Mouse (Mus musculus) neural tube, embryonic 11.5 days (tissue): Measurements from ENCODE around the gene Itm2c. TPM values are rescaled to one million over a fixed set of nuclear protein-coding genes. Genes with fewer than 3 reads are reported as not detected.
A peak's percentile ranks its signal among the peaks of the same experiment; 100 is the strongest.

Source experiments
- ATAC-seq: fragments of 200-750 bp; cut with Nextera tagmentation; 2 replicates; pipeline ENCODE4 v1.8.0; 2017; ENCODE audit warnings: moderate number of reproducible peaks, mild to moderate bottlenecking, moderate TSS enrichment, moderate library complexity; ENCODE audit not compliant: insufficient read depth, low FRiP score, low TSS enrichment
- DNase-seq: peaks from one replicate; pipeline ENCODE4 v3.0.0-alpha.2; 2015; ENCODE audit warnings: low spot score
- H3K27ac ChIP-seq: fragments of 300-500 bp; sonication (generic); 2 replicates; pipeline ENCODE4 v1.5.1; 2014; ENCODE audit warnings: low read depth, mild to moderate bottlenecking, low read length
- H3K27me3 ChIP-seq: fragments of 300-500 bp; sonication (generic); 2 replicates; pipeline ENCODE4 v1.6.1; 2014; ENCODE audit warnings: mild to moderate bottlenecking, low read length, mixed read lengths; ENCODE audit not compliant: control insufficient read depth, insufficient read depth
- H3K36me3 ChIP-seq: fragments of 300-500 bp; sonication (generic); 2 replicates; pipeline ENCODE4 v1.6.1; 2014; ENCODE audit warnings: mild to moderate bottlenecking, low read length, moderate library complexity, mixed read lengths; ENCODE audit not compliant: control insufficient read depth, insufficient read depth
- H3K4me1 ChIP-seq: fragments of 300-500 bp; sonication (generic); 2 replicates; pipeline ENCODE4 v1.6.1; 2014; ENCODE audit warnings: low read length, mixed read lengths; ENCODE audit not compliant: control insufficient read depth, insufficient read depth
- H3K4me2 ChIP-seq: fragments of 300-500 bp; sonication (generic); 2 replicates; pipeline ENCODE4 v1.6.1; 2014; ENCODE audit warnings: low read depth, mild to moderate bottlenecking, moderate library complexity
- H3K4me3 ChIP-seq: fragments of 300-500 bp; sonication (generic); 2 replicates; pipeline ENCODE4 v1.5.1; 2014; ENCODE audit warnings: low read depth, low read length
- H3K9ac ChIP-seq: fragments of 300-500 bp; sonication (generic); 2 replicates; pipeline ENCODE4 v1.6.1; 2014; ENCODE audit warnings: mild to moderate bottlenecking, low read length
- H3K9me3 ChIP-seq: fragments of 300-500 bp; sonication (generic); 2 replicates; pipeline ENCODE4 v1.6.1; 2016; ENCODE audit warnings: low read length; ENCODE audit not compliant: control insufficient read depth
- WGBS: fragments of 180-500 bp; shearing (Covaris S2); extraction: QIAGEN DNeasy Blood & Tissue Kit; methylation state at CpG from one replicate; pipeline ENCODE4 v1.1.7; 2014; 5-methylcytosine and 5-hydroxymethylcytosine counted together
- polyA plus RNA-seq: library from polyadenylated mRNA; unstranded; fragments of >200 nt; fragmentation: Nextera tagmentation; extraction: Ambion mirVana; gene quantifications from 2 replicates; pipeline ENCODE4 v1.2.1, GENCODE M21; 2014

Gene Itm2c
- polyA plus RNA-seq, 1 experiment from 2014 or later: 72.3 TPM

DNA sequence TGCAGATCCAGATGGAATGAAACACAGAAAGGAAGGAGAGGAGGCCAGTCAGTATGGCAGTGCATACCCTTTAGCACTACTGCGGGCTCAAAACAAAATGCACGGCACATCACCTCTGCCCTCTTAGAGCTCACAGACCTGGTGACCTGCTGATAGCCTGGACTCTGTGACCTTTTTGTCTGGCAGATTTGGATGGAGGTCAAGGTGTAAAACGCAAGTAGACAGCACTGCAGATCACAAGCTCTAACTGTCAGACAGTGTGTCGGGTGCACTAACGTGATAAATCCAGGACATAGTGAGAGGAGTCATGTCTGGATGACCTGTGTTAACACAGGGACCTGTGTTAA lies 28.8 kb downstream of the Itm2c start:
- Histone ChIP-seq H3K27ac (no peak overlapping the region), H3K4me3 (no peak overlapping the region), H3K9ac (no peak overlapping the region), H3K27me3 (0 out of 2 replicates have a peak, but pooled peaks cover 3% of the 10 kb centered on the region), H3K4me2 (no peak overlapping the region), H3K4me1 (peaks cover 3% of the 10 kb centered on the region), H3K36me3 (no peaks in the 10 kb centered on the region), H3K9me3 (no peaks in the 10 kb centered on the region)
- WGBS: 89% methylated on average over 5 of the region's 5 CpGs
- ATAC-seq: no peak
- DNase-seq: no peak

GRCm38 (mm10) chr1:85925183-85925582 lies 31.1 kb downstream of the Itm2c start:
- Histone ChIP-seq H3K27me3 (no peaks in the 10 kb centered on the region), H3K4me3 (no peak overlapping the region), H3K4me2 (no peak overlapping the region), H3K27ac (no peak overlapping the region), H3K4me1 (peaks cover 10% of the 10 kb centered on the region), H3K9me3 (no peaks in the 10 kb centered on the region), H3K9ac (no peak overlapping the region), H3K36me3 (no peaks in the 10 kb centered on the region)
- DNase-seq (no peak), ATAC-seq (no peak)
- 84% methylated on average over 5 of the region's 5 CpGs for WGBS

DNA sequence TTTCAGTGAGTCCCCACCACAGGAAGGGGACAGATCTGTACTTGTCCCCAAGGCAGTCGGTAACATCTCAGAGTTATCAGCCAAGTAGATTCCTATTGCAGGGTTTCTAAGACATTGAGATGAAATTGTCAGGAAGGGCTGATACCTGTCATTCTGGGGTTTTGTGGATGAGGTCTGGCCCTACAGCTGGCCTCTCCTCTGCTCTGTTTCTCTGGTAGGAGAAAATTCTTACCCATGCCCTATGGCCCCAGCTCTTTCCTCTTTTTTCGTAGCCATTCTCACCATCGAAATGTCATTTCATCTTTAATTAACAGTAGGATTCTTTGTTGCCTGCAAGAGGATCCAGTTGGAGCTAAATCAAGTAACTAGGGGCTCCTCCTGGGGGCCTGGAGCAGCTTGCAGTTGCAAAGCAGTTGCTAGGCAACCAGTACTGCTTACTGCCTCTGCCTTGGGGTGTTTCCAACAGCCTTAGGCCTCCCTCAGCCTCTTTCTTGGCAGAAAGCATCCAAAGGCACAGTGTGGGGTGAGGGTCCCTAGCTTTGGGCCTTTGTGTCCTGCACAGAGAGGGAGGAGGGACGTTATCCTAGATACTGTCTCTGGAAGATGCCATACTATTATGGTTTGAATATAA lies 34.1 kb downstream of the Itm2c start, which contains the start of gene 4933407L21Rik:
Gene 4933407L21Rik, plus strand, starts transcription at position 427 of the 631 bp plus-strand sequence.
- no peak within 1 kb of the TSS for H3K9ac ChIP-seq
- no peaks in the 10 kb centered on the region for H3K36me3 ChIP-seq
- DNase-seq (peak; percentile 50), ATAC-seq (peak; percentile 71; the same call in 1 of the 2 replicates)
- no peak within 1 kb of the TSS for H3K4me2 ChIP-seq
- H3K27ac ChIP-seq: no peak within 1 kb of the TSS
- H3K27me3 ChIP-seq: no peaks in the 10 kb centered on the region
- no peak within 1 kb of the TSS for H3K4me3 ChIP-seq
- H3K9me3 ChIP-seq: no peaks in the 10 kb centered on the region
- peaks cover 14% of the 10 kb centered on the region for H3K4me1 ChIP-seq
- 42% methylated on average over 4 of the region's 4 CpGs for WGBS

GRCm38 (mm10) chr1:85928688-85929065 lies 34.6 kb downstream of the Itm2c start:
- Histone ChIP-seq H3K36me3 (no peaks in the 10 kb centered on the region), H3K4me3 (no peak overlapping the region), H3K27me3 (no peaks in the 10 kb centered on the region), H3K9ac (no peak overlapping the region), H3K4me1 (peaks cover 18% of the 10 kb centered on the region), H3K9me3 (no peaks in the 10 kb centered on the region), H3K4me2 (no peak overlapping the region), H3K27ac (no peak overlapping the region)
- no peak for ATAC-seq
- no peak for DNase-seq
- 49% methylated on average over 4 of the region's 4 CpGs for WGBS

- H3K36me3 ChIP-seq: no peaks in the 10 kb centered on the region
- no peak overlapping the region for H3K4me3 ChIP-seq
- H3K27ac ChIP-seq: no peak overlapping the region
- no peaks in the 10 kb centered on the region for H3K27me3 ChIP-seq
- no peak overlapping the region for H3K4me2 ChIP-seq
- WGBS: 89% methylated on average over 6 of the region's 6 CpGs
- H3K9ac ChIP-seq: no peak overlapping the region
- DNase-seq (no peak), ATAC-seq (no peak)
- H3K9me3 ChIP-seq: no peaks in the 10 kb centered on the region
- H3K4me1 ChIP-seq: peaks cover 24% of the 10 kb centered on the region
These were observed 35.3 kb downstream of the Itm2c start for GRCm38 (mm10) chr1:85929406-85929805.

- Histone ChIP-seq H3K4me1 (peaks cover 28% of the 10 kb centered on the region), H3K27me3 (no peaks in the 10 kb centered on the region), H3K4me3 (no peak overlapping the region), H3K9me3 (no peaks in the 10 kb centered on the region), H3K27ac (no peak overlapping the region), H3K36me3 (no peaks in the 10 kb centered on the region), H3K9ac (no peak overlapping the region), H3K4me2 (no peak overlapping the region)
- no peak for DNase-seq
- ATAC-seq: no peak
- 79% methylated on average over 5 of the region's 5 CpGs for WGBS
These were observed 37.1 kb downstream of the Itm2c start for GRCm38 (mm10) chr1:85931170-85931569.

- Histone ChIP-seq H3K4me2 (peak overlapping the region; percentile 30), H3K36me3 (no peaks in the 10 kb centered on the region), H3K27me3 (no peaks in the 10 kb centered on the region), H3K4me3 (no peak overlapping the region), H3K9me3 (no peaks in the 10 kb centered on the region), H3K27ac (peak overlapping the region; percentile 23), H3K9ac (no peak overlapping the region), H3K4me1 (peaks cover 21% of the 10 kb centered on the region)
- 2% methylated on average over 7 of the region's 7 CpGs for WGBS
- ATAC-seq (peak; percentile 46), DNase-seq (peak; percentile 28)
These were observed 39.1 kb downstream of the Itm2c start for GRCm38 (mm10) chr1:85933226-85933625.

DNA sequence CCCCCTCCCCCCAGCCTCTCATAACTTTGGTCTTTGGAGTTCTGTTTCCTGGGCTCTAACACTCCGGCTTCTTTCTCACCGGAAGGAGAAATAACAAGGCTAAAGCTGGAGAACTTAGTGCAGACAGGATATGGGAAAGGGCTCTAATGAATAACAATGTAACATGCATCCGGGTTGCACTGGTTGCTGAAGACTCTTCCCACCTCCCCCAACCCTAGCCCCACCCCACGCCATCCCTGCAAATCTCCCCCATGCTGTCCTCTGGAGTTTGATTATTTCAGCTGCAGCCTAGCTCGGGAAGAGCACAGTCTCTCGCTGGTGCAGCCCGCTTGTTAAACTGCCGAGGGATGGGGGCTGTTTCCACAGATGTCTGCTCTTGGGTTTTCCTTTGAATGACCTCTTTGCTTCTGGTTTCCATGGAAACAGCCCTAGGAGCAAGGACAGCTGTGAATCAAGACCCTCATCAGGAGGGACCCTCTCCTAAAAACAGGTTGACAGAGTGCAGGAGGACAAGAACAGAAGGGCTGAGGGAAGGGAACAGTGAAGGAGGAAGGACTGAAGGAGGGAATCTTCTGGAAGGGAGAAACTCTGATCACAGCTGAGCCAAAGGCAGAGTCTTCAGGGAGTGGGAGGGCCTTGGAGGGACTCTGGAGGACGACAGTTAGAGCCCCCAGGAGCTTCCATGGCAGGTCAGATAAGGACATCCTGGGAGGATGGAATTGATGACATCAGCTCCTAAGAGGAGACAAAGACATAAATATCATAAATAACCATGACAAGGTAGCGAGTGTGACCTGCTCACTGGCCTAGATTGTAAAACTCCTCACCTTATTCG lies 39.8 kb downstream of the Itm2c start:
- DNase-seq (peak; percentile 68), ATAC-seq (peak; percentile 76)
- no peak overlapping the region for H3K4me3 ChIP-seq
- peak overlapping the region; percentile 23 for H3K27ac ChIP-seq
- 3% methylated on average over 11 of the region's 11 CpGs for WGBS
- no peak overlapping the region for H3K9ac ChIP-seq
- H3K4me2 ChIP-seq: peak overlapping the region; percentile 30
- no peaks in the 10 kb centered on the region for H3K27me3 ChIP-seq
- H3K9me3 ChIP-seq: no peaks in the 10 kb centered on the region
- peaks cover 18% of the 10 kb centered on the region for H3K4me1 ChIP-seq
- no peaks in the 10 kb centered on the region for H3K36me3 ChIP-seq

- no peak overlapping the region for H3K27ac ChIP-seq
- H3K4me3 ChIP-seq: no peak overlapping the region
- no peak overlapping the region for H3K4me2 ChIP-seq
- H3K36me3 ChIP-seq: no peaks in the 10 kb centered on the region
- DNase-seq (no peak), ATAC-seq (no peak)
- H3K27me3 ChIP-seq: no peaks in the 10 kb centered on the region
- H3K9me3 ChIP-seq: no peaks in the 10 kb centered on the region
- 5% methylated on average over 7 of the region's 7 CpGs for WGBS
- H3K4me1 ChIP-seq: peaks cover 18% of the 10 kb centered on the region
- no peak overlapping the region for H3K9ac ChIP-seq
These were observed 40.5 kb downstream of the Itm2c start for GRCm38 (mm10) chr1:85934560-85934959.
